Mouse (Mus musculus) kidney, adult 2 months (tissue): Measurements from ENCODE around the gene Kcng4.

ENCODE experiments used
- CTCF ChIP-seq: fragments of 200-500 bp; conservative IDR thresholded peaks from 2 replicates; pipeline ENCODE4 v1.5.1; 2011; ENCODE audit warnings: low read depth, mild to moderate bottlenecking, control low read depth, low read length, moderate library complexity, mixed read lengths; ENCODE audit not compliant: insufficient read depth, insufficient read length
- POLR2A ChIP-seq: fragments of 200-500 bp; IDR thresholded peaks from one replicate; pipeline ENCODE4 v1.6.1; 2011; ENCODE audit warnings: low read depth, low read length, control low read depth

- TF ChIP-seq CTCF (no peak), POLR2A (no peak)
These were observed 44.0 kb downstream of the Kcng4 start for GRCm38 (mm10) chr8:119591456-119591855.
